Mouse (Mus musculus) lung, postnatal 0 days (tissue): ENCODE results near the gene Gm9821. TPM values are rescaled to one million over a fixed set of nuclear protein-coding genes. Genes with fewer than 3 reads are reported as not detected.

Experiments used
- ATAC-seq: fragments of 200-750 bp; cut with Nextera tagmentation; 2 replicates; pipeline ENCODE4 v1.8.0; 2017; ENCODE audit warnings: moderate library complexity
- DNase-seq: peaks from one replicate; pipeline ENCODE4 v3.0.0-alpha.2; 2016; ENCODE audit warnings: low spot score
- H3K27ac ChIP-seq: fragments of 300-500 bp; sonication (generic); 2 replicates; pipeline ENCODE4 v1.5.1; 2014; ENCODE audit warnings: antibody characterized with exemption, mild to moderate bottlenecking, low read length, mixed read lengths
- H3K27me3 ChIP-seq: fragments of 300-500 bp; sonication (generic); replicated peaks from 2 replicates; pipeline ENCODE4 v1.6.1; 2014; ENCODE audit warnings: low read length, mixed read lengths; ENCODE audit not compliant: insufficient read depth
- H3K36me3 ChIP-seq: fragments of 300-500 bp; sonication (generic); 2 replicates; pipeline ENCODE4 v1.6.1; 2014; ENCODE audit warnings: low read length, mixed read lengths; ENCODE audit not compliant: insufficient read depth
- H3K4me1 ChIP-seq: fragments of 300-500 bp; sonication (generic); 2 replicates; pipeline ENCODE4 v1.6.1; 2014; ENCODE audit warnings: antibody characterized with exemption, low read depth, low read length, mixed read lengths; ENCODE audit not compliant: insufficient read depth
- H3K4me2 ChIP-seq: fragments of 300-500 bp; sonication (generic); replicated peaks from 2 replicates; pipeline ENCODE4 v1.6.1; 2014; ENCODE audit warnings: low read depth, mild to moderate bottlenecking, low read length, moderate library complexity, mixed read lengths
- H3K4me3 ChIP-seq: fragments of 300-500 bp; sonication (generic); 2 replicates; pipeline ENCODE4 v1.5.1; 2014; ENCODE audit warnings: low read depth, low read length
- H3K9ac ChIP-seq: fragments of 300-500 bp; sonication (generic); replicated peaks from 2 replicates; pipeline ENCODE4 v1.6.1; 2014; ENCODE audit warnings: low read depth, mild to moderate bottlenecking
- H3K9me3 ChIP-seq: fragments of 300-500 bp; sonication (generic); 2 replicates; pipeline ENCODE4 v1.6.1; 2016; ENCODE audit warnings: low read length, mixed read lengths
- CTCF ChIP-seq: IDR thresholded peaks from 2 replicates; pipeline ENCODE4 v1.5.1; 2016; ENCODE audit warnings: antibody characterized with exemption, mild to moderate bottlenecking
- EP300 ChIP-seq: IDR thresholded peaks from 2 replicates; pipeline ENCODE4 v1.6.1; 2016; ENCODE audit warnings: antibody characterized with exemption, mild to moderate bottlenecking, control low read depth
- WGBS: fragments of 180-500 bp; shearing (Covaris S2); extraction: QIAGEN DNeasy Blood & Tissue Kit; methylation state at CpG from one replicate; pipeline ENCODE4 v1.1.7; 2014; 5-methylcytosine and 5-hydroxymethylcytosine counted together
- polyA plus RNA-seq: library from polyadenylated mRNA; unstranded; fragments of >200 nt; fragmentation: Nextera tagmentation; extraction: Ambion mirVana; gene quantifications from 2 replicates; pipeline ENCODE4 v1.2.1, GENCODE M21; 2015

Gene Gm9821
- polyA plus RNA-seq, 1 experiment from 2014 or later = 0.14 TPM

DNA sequence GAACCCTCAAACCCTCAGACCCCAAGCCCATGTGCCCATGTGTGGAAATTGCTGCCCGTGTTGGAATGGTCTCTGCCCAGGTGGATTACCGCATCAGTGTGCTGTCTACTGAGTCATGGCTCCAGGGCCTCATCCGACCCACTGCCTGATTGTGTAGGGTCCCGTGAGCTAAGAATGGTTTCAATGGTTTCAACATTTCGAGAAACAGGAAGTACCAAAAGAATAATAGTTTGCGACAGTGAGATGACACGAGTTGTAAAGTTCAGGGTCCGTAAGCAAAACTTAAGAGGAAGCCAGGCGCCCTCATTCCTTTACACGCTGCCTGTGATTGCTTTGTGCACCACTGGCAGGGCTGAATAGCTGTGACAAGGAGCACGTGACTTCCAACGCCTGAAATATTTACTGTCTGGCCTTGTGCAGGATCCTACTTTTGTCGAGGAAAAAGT lies 26.6 kb downstream of the Gm9821 start:
- peaks cover 5% of the 10 kb centered on the region for H3K4me1 ChIP-seq
- no peak overlapping the region for H3K4me3 ChIP-seq
- no peak overlapping the region; the same call in 1 of the 2 replicates for H3K4me2 ChIP-seq
- TF ChIP-seq EP300 (peak; percentile 64), CTCF (no peak)
- 11% methylated on average over 13 of the region's 13 CpGs for WGBS
- no peaks in the 10 kb centered on the region for H3K36me3 ChIP-seq
- H3K9ac ChIP-seq = no peak overlapping the region
- DNase-seq (peak; percentile 87), ATAC-seq (peak; percentile 64)
- H3K27me3 ChIP-seq = peaks cover 26% of the 10 kb centered on the region; the same call in 1 of the 2 replicates
- H3K9me3 ChIP-seq = no peaks in the 10 kb centered on the region
- H3K27ac ChIP-seq = peak overlapping the region; percentile 87

DNA sequence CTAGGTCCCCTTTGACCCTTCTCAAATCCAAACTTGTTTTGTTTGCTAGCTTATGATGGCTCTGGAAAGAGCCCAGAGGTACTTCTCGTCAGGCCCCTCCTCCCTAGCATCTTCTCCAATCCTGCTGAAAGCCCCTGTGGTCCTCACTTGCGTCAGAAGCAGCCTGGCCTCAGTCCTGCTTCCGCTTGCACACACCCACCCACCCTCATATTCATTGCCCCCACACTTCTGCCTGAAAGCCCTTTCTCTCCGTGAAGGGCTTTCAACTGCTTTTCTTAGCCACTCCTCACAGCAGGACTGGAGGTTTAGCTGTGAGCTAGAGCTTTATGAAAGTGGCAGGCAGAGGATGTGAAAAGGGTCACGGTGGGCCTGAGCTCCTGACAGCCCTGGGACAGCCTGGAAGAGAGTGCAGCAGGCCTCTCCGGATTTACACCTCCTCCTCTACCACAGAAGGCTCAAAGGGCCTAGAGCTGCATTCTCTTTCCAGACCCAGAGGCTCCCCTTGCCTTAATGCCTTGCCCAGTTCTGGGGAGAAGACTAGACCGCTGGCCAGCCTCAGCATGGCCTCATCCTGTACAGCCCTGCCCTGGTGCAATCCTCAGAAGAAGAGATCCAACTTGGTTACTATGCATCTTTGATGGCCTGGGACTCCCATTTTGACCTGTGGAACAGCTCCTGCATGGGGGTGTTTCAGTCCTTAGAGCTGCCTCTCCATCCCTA lies 28.1 kb downstream of the Gm9821 start:
- DNase-seq = no peak
- Histone ChIP-seq H3K36me3 (no peaks in the 10 kb centered on the region), H3K27ac (no peak overlapping the region), H3K9me3 (no peaks in the 10 kb centered on the region), H3K4me2 (no peak overlapping the region), H3K4me3 (no peak overlapping the region), H3K4me1 (peaks cover 5% of the 10 kb centered on the region), H3K27me3 (peaks cover 27% of the 10 kb centered on the region; the same call in 1 of the 2 replicates), H3K9ac (no peak overlapping the region)
- TF ChIP-seq EP300 = no peak
- ATAC-seq = no peak
- WGBS = 66% methylated on average over 7 of the region's 7 CpGs

GRCm38 (mm10) chr2:91975581-91976541 lies 30.4 kb downstream of the Gm9821 start, which contains the start of gene Dgkz:
Gene Dgkz, minus strand, starts transcription at chr2:91975864.
- no peaks in the 10 kb centered on the region for H3K9me3 ChIP-seq
- WGBS = 4% methylated on average over 65 of the region's 79 CpGs
- TF ChIP-seq CTCF (no peak), EP300 (no peak)
- H3K4me1 ChIP-seq = peaks cover 5% of the 10 kb centered on the region
- peak within 1 kb of the TSS; percentile 35 for H3K4me3 ChIP-seq
- H3K27me3 ChIP-seq = peaks cover 27% of the 10 kb centered on the region; the same call in 1 of the 2 replicates
- DNase-seq (no peak), ATAC-seq (no peak)
- H3K36me3 ChIP-seq = no peaks in the 10 kb centered on the region
- no peak within 1 kb of the TSS for H3K27ac ChIP-seq
- peak within 1 kb of the TSS; percentile 53 for H3K4me2 ChIP-seq
- H3K9ac ChIP-seq = no peak within 1 kb of the TSS

DNA sequence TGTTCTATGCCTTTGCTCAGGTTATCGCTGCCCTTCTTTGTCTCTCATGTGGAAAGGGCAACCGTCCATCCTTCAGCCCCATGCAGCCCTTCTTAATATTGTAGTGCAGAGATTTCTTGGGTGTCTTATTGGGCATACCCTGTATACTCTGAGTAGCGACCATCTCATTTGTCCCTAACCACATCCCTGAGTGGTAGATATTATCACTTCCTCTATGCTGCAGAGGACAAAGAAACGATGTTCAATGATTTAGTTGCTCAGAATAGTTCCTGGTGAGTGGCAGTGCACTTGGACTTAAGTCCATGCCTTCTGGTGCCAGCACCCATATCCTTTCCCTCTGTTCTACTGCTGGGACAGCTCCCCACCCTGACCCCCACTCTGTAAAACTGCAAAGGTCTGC lies 32.5 kb downstream of the Gm9821 start:
- TF ChIP-seq EP300 (no peak), CTCF (no peak)
- Histone ChIP-seq H3K4me2 (no peak overlapping the region), H3K9ac (no peak overlapping the region), H3K4me3 (no peak overlapping the region), H3K4me1 (peaks cover 5% of the 10 kb centered on the region), H3K27me3 (peaks cover 27% of the 10 kb centered on the region; the same call in 1 of the 2 replicates), H3K9me3 (no peaks in the 10 kb centered on the region), H3K36me3 (no peaks in the 10 kb centered on the region), H3K27ac (no peak overlapping the region)
- no peak for ATAC-seq
- DNase-seq = no peak
- WGBS = 64% methylated on average over 4 of the region's 4 CpGs

DNA sequence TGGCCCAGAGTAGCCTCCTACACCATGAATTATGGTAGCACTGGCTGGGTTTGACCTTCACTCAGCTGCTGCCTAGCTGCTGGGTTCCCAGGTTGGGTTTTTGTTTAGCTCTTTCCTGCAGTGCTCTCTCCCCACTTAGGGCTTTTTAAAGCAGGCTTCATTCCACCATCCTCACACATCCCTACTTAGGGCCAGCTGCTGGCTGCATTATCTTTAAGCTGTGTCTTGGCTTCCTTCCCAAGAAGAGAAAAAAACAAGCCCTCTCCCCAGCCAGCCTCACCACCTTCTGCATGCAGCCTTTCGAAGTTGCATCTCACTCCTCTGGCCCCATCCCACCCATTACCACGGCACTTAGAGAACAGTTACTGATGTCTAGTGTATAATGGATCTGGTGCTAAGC lies 33.0 kb downstream of the Gm9821 start:
- ATAC-seq = no peak
- no peak overlapping the region for H3K9ac ChIP-seq

DNA sequence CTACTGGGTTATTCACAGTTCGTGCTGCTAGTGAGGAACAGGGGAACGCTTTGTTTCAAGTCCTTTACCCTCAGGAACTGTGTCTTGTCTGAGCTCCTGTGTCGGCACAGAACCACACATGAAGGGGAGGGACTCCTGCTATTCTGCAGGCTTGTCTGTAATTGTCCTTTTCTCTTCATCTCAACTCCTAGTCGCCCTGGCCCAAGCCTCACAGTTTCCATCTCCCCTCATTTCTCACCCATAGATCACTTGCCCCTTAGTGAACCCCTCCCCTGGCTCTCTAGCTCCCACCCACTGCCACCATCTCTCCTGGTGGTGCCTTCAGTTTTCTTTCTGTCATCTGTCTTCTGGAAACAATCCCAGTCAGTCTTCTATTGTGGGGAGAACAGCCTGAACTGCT lies 34.7 kb downstream of the Gm9821 start:
- Histone ChIP-seq H3K27me3 (peaks cover 18% of the 10 kb centered on the region; the same call in 1 of the 2 replicates), H3K9me3 (no peaks in the 10 kb centered on the region), H3K27ac (no peak overlapping the region), H3K36me3 (no peaks in the 10 kb centered on the region), H3K4me2 (no peak overlapping the region), H3K9ac (no peak overlapping the region), H3K4me3 (no peak overlapping the region), H3K4me1 (peaks cover 5% of the 10 kb centered on the region)
- WGBS = 25% methylated on average over 4 of the region's 4 CpGs
- DNase-seq (no peak), ATAC-seq (no peak)
- TF ChIP-seq EP300 (no peak), CTCF (no peak)

More for the DNA sequence above, 33.0 kb downstream of the Gm9821 start:
- DNase-seq = no peak
- no peak overlapping the region for H3K4me3 ChIP-seq
- H3K27ac ChIP-seq = no peak overlapping the region
- H3K4me2 ChIP-seq = no peak overlapping the region
- WGBS = 26% methylated on average over 2 of the region's 2 CpGs
- peaks cover 27% of the 10 kb centered on the region; the same call in 1 of the 2 replicates for H3K27me3 ChIP-seq
- TF ChIP-seq EP300 = no peak
- TF ChIP-seq CTCF = no peak
- no peaks in the 10 kb centered on the region for H3K9me3 ChIP-seq
- peaks cover 5% of the 10 kb centered on the region for H3K4me1 ChIP-seq
- H3K36me3 ChIP-seq = no peaks in the 10 kb centered on the region
